Mouse (Mus musculus) forebrain, embryonic 16.5 days (tissue): ENCODE results near the gene Rab15. TPM values are rescaled to one million over a fixed set of nuclear protein-coding genes. Genes with fewer than 3 reads are reported as not detected.

ENCODE experiments used
- ATAC-seq: fragments of 200-750 bp; cut with Nextera tagmentation; 2 replicates; pipeline ENCODE4 v1.8.0; 2017; ENCODE audit warnings: mild to moderate bottlenecking, moderate library complexity
- H3K27ac ChIP-seq: fragments of 300-500 bp; sonication (generic); 2 replicates; pipeline ENCODE4 v1.5.1; 2014; ENCODE audit warnings: low read length, control low read depth
- H3K27me3 ChIP-seq: fragments of 300-500 bp; sonication (generic); replicated peaks from 2 replicates; pipeline ENCODE4 v1.6.1; 2014; ENCODE audit warnings: low read length; ENCODE audit not compliant: control insufficient read depth, insufficient read depth
- H3K36me3 ChIP-seq: fragments of 300-500 bp; sonication (generic); 2 replicates; pipeline ENCODE4 v1.6.1; 2014; ENCODE audit not compliant: control insufficient read depth, insufficient read depth
- H3K4me1 ChIP-seq: fragments of 300-500 bp; sonication (generic); replicated peaks from 2 replicates; pipeline ENCODE4 v1.6.1; 2014; ENCODE audit warnings: low read length; ENCODE audit not compliant: control insufficient read depth, insufficient read depth
- H3K4me2 ChIP-seq: fragments of 300-500 bp; sonication (generic); 2 replicates; pipeline ENCODE4 v1.6.1; 2014; ENCODE audit warnings: mild to moderate bottlenecking, low read length, control low read depth
- H3K4me3 ChIP-seq: fragments of 300-500 bp; sonication (generic); replicated peaks from 2 replicates; pipeline ENCODE4 v1.5.1; 2014; ENCODE audit warnings: mild to moderate bottlenecking, low read length, control low read depth
- H3K9ac ChIP-seq: fragments of 300-500 bp; sonication (generic); replicated peaks from 2 replicates; pipeline ENCODE4 v1.6.1; 2014; ENCODE audit warnings: low read depth, low read length, control low read depth
- H3K9me3 ChIP-seq: fragments of 300-500 bp; sonication (generic); 2 replicates; pipeline ENCODE4 v1.6.1; 2016; ENCODE audit warnings: low read length; ENCODE audit not compliant: control insufficient read depth
- WGBS: fragments of 180-500 bp; shearing (Covaris S2); extraction: QIAGEN DNeasy Blood & Tissue Kit; methylation state at CpG from one replicate; pipeline ENCODE4 v1.1.7; 2014; 5-methylcytosine and 5-hydroxymethylcytosine counted together
- polyA plus RNA-seq: library from polyadenylated mRNA; unstranded; fragments of >200 nt; fragmentation: Nextera tagmentation; extraction: Ambion mirVana; gene quantifications from 2 replicates; pipeline ENCODE4 v1.2.1, GENCODE M21; 2015

Rab15 gene
- polyA plus RNA-seq, 1 experiment from 2014 or later: 34.4 TPM

DNA sequence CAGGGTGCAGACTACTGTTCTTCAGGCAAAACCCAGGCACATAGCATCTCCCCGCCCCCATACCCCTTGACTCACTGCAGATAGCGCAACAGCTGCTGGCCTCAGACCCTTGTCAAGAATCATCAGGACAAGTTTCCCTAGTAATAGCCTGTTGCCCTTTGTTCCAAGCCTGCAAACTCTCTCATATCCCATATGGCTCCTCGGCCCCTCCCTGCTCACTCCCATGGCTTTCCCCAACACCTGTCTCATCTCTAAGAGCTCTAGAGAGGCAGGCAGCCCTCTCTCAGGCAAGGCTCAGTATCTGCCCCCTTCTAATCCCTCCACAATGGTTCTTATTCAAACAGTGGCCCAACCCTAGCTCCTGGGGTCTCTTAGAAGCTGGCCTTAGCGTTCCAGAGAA lies 2.1 kb downstream of the Rab15 start:
- no peak overlapping the region for H3K27ac ChIP-seq
- peak overlapping the region; percentile 83 for H3K4me2 ChIP-seq
- no peak overlapping the region for H3K9ac ChIP-seq
- no peak overlapping the region for H3K4me3 ChIP-seq
- ATAC-seq: no peak
- no peaks in the 10 kb centered on the region for H3K36me3 ChIP-seq
- H3K27me3 ChIP-seq: no peaks in the 10 kb centered on the region; the same call in 1 of the 2 replicates
- WGBS: 51% methylated on average over 4 of the region's 4 CpGs
- H3K4me1 ChIP-seq: peaks cover 16% of the 10 kb centered on the region
- no peaks in the 10 kb centered on the region for H3K9me3 ChIP-seq

- no peaks in the 10 kb centered on the region for H3K9me3 ChIP-seq
- no peak for ATAC-seq
- H3K4me3 ChIP-seq: no peak overlapping the region
- no peaks in the 10 kb centered on the region for H3K36me3 ChIP-seq
- H3K27me3 ChIP-seq: no peaks in the 10 kb centered on the region; the same call in 1 of the 2 replicates
- peaks cover 16% of the 10 kb centered on the region for H3K4me1 ChIP-seq
- WGBS: 43% methylated on average over 6 of the region's 6 CpGs
- H3K9ac ChIP-seq: no peak overlapping the region
- H3K4me2 ChIP-seq: no peak overlapping the region
- H3K27ac ChIP-seq: no peak overlapping the region
These were observed 2.9 kb downstream of the Rab15 start for GRCm38 (mm10) chr12:76819816-76820215.

DNA sequence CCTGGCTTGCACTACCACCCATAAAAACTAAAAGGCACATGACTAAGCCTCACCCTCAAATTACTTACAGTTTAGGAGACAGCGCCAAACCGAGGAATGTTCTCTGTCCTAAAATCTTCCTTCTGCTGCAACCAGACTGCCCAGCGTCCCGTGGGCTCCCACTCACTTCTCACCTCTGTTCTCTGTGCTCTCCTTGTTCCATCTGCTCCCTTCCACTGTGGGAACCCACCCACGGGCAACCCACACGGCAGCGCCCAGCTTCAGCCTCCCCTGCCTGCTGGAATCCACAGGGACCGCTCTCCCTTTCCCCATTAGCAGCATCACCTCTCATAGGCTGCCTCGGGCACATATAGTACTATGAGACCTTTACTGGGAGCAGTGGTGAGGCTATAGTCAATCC lies 3.8 kb downstream of the Rab15 start:
- Histone ChIP-seq H3K9ac (no peak overlapping the region), H3K4me1 (peaks cover 16% of the 10 kb centered on the region), H3K4me2 (no peak overlapping the region), H3K9me3 (no peaks in the 10 kb centered on the region), H3K27me3 (no peaks in the 10 kb centered on the region; the same call in 1 of the 2 replicates), H3K36me3 (no peaks in the 10 kb centered on the region), H3K4me3 (no peak overlapping the region), H3K27ac (no peak overlapping the region)
- no peak for ATAC-seq
- WGBS: 94% methylated on average over 9 of the region's 9 CpGs

- H3K4me1 ChIP-seq: peaks cover 16% of the 10 kb centered on the region
- H3K9me3 ChIP-seq: no peaks in the 10 kb centered on the region
- no peak overlapping the region for H3K9ac ChIP-seq
- H3K27ac ChIP-seq: no peak overlapping the region
- no peak overlapping the region for H3K4me3 ChIP-seq
- no peak overlapping the region for H3K4me2 ChIP-seq
- no peaks in the 10 kb centered on the region for H3K36me3 ChIP-seq
- no peaks in the 10 kb centered on the region for H3K27me3 ChIP-seq
- WGBS: 65% methylated on average over 4 of the region's 4 CpGs
- ATAC-seq: no peak
These were observed 4.6 kb downstream of the Rab15 start for GRCm38 (mm10) chr12:76818120-76818519.

DNA sequence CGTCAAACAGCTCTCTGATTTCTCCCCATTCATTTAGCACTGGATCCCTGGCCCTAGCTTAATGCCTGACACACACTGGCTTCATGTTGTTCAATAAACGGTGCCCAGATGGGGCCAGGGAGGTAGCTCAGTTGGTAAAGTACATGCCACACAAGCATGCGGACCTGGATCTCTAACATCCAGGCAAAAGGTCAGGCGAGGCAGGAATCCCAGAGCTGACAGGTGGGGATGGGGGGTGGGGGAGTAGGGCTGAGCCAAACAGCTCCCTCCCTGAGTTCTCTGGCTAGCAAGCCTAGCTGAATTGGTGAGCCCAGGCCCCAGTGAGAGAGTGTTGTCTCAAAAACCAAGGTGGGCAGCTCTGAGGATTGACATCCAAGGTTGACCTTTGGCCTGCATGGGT lies 5.5 kb downstream of the Rab15 start:
- Histone ChIP-seq H3K36me3 (no peaks in the 10 kb centered on the region), H3K4me2 (no peak overlapping the region), H3K27ac (no peak overlapping the region), H3K27me3 (no peaks in the 10 kb centered on the region), H3K9ac (no peak overlapping the region), H3K4me1 (peaks cover 12% of the 10 kb centered on the region), H3K9me3 (no peaks in the 10 kb centered on the region), H3K4me3 (no peak overlapping the region)
- ATAC-seq: no peak
- 56% methylated on average over 4 of the region's 4 CpGs for WGBS

DNA sequence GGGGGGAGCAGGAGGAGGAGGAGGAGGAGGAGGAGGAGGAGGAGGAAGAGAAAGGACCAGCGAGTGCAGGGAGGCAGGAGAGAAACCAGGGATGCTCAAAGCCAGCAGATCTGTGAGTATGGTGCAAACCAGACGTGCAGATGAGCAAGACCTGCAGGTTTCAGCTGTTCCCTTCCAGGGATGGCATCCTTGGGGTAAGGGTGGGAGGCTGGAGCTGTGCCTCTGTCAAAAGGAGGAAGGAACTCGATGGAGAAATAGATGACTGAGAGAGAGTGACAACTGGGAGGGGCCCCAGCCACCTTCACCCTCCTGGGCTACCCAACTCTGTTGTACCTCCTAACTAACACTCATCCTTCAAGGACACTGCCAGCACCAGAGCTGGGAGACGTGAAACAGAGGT lies 6.0 kb downstream of the Rab15 start:
- H3K27ac ChIP-seq: no peak overlapping the region
- ATAC-seq: no peak
- no peaks in the 10 kb centered on the region for H3K9me3 ChIP-seq
- peaks cover 11% of the 10 kb centered on the region for H3K4me1 ChIP-seq
- H3K4me3 ChIP-seq: no peak overlapping the region
- H3K27me3 ChIP-seq: no peaks in the 10 kb centered on the region
- H3K36me3 ChIP-seq: no peaks in the 10 kb centered on the region
- H3K4me2 ChIP-seq: no peak overlapping the region
- 58% methylated on average over 4 of the region's 4 CpGs for whole genome bisulfite sequencing
- H3K9ac ChIP-seq: no peak overlapping the region

DNA sequence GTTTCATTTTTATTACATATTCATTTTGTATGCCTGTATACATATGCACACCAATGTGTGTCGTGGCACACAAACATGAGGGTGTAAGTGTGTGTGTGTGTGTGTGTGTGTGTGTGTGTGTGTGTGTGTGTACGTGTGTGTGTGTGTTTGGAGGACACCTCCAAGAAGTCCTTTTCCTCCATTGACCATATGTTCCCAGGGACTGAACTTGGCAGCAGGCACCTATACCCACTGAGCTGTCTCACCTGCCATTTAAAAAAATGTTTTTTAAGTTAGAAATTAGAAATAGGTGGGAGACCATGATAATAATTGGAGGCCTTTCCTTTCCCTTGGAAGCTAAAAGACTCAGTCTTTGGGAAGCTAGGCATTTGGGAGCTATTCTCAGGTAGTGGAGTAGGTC lies 8.6 kb downstream of the Rab15 start:
- H3K9me3 ChIP-seq: no peaks in the 10 kb centered on the region
- no peak overlapping the region for H3K4me3 ChIP-seq
- 78% methylated on average over 2 of the region's 2 CpGs for WGBS
- H3K4me2 ChIP-seq: no peak overlapping the region
- H3K4me1 ChIP-seq: no peaks in the 10 kb centered on the region; the same call in 1 of the 2 replicates
- no peak for ATAC-seq
- H3K9ac ChIP-seq: no peak overlapping the region
- no peaks in the 10 kb centered on the region for H3K36me3 ChIP-seq
- H3K27me3 ChIP-seq: no peaks in the 10 kb centered on the region
- no peak overlapping the region for H3K27ac ChIP-seq

DNA sequence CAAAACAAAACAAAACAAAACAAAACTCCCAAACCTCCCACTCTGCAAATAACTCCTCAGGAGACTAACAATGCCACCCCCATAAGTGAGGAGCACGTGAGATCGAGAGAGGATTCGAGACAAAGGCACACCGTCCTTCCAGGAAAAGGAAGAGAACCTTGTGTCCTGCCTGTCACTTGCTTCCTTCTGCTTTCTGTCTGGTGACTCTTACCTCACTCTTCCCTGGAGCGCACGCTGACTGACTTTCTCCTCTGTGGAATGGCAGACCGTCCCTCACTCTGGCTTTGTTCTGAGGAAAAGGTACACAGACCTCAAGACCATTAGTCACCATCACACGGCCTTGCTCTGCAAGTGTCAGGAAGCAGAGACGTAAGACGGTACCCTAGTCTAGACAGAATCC lies 9.2 kb downstream of the Rab15 start:
- H3K9me3 ChIP-seq: no peaks in the 10 kb centered on the region
- H3K27ac ChIP-seq: no peak overlapping the region
- H3K36me3 ChIP-seq: no peaks in the 10 kb centered on the region
- H3K27me3 ChIP-seq: no peaks in the 10 kb centered on the region
- no peak overlapping the region for H3K9ac ChIP-seq
- no peak overlapping the region for H3K4me3 ChIP-seq
- ATAC-seq: no peak
- 84% methylated on average over 10 of the region's 10 CpGs for WGBS
- H3K4me1 ChIP-seq: no peaks in the 10 kb centered on the region; the same call in 1 of the 2 replicates
- no peak overlapping the region for H3K4me2 ChIP-seq

GRCm38 (mm10) chr12:76811006-76811405 lies 11.7 kb downstream of the Rab15 start:
- Histone ChIP-seq H3K4me1 (no peaks in the 10 kb centered on the region), H3K9ac (no peak overlapping the region), H3K27ac (no peak overlapping the region), H3K27me3 (no peaks in the 10 kb centered on the region), H3K4me2 (no peak overlapping the region), H3K9me3 (no peaks in the 10 kb centered on the region), H3K4me3 (no peak overlapping the region), H3K36me3 (no peaks in the 10 kb centered on the region)
- ATAC-seq: no peak
- WGBS: 90% methylated on average over 4 of the region's 4 CpGs

DNA sequence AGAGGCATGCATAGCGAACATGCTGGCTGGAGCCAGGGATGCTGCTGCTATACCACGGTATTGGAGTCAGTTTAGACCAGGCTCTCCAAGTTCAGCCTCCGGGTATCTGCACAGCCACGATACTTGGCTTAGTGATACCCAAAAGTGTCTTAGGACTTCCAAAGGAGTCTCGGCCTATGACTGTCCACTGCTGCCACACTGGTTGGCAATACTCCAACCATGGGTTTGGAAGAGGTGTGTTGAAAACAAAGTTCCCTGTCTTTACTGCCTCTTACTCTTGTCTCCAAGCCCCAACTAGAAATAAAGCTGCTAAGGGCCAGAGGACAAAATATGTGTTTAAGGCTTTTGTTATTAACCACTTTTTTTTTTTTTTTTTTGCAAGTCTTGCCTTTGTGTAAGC lies 12.2 kb downstream of the Rab15 start:
- Histone ChIP-seq H3K4me3 (no peak overlapping the region), H3K4me2 (no peak overlapping the region), H3K36me3 (no peaks in the 10 kb centered on the region), H3K9ac (no peak overlapping the region), H3K9me3 (no peaks in the 10 kb centered on the region), H3K27me3 (no peaks in the 10 kb centered on the region), H3K27ac (no peak overlapping the region), H3K4me1 (no peaks in the 10 kb centered on the region)
- WGBS: 92% methylated on average over 5 of the region's 5 CpGs
- ATAC-seq: no peak
